Mouse (Mus musculus) hindbrain, embryonic 16.5 days (tissue): ENCODE results near the gene Vrk2. TPM values are rescaled to one million over a fixed set of nuclear protein-coding genes. Genes with fewer than 3 reads are reported as not detected.

Source experiments
- ATAC-seq: fragments of 200-750 bp; cut with Nextera tagmentation; 2 replicates; pipeline ENCODE4 v1.8.0; 2017; ENCODE audit warnings: moderate TSS enrichment, moderate library complexity
- H3K27ac ChIP-seq: fragments of 300-500 bp; sonication (generic); 2 replicates; pipeline ENCODE4 v1.5.1; 2014; ENCODE audit warnings: low read depth, mild to moderate bottlenecking, control low read depth, low read length, moderate library complexity
- H3K27me3 ChIP-seq: fragments of 300-500 bp; sonication (generic); replicated peaks from 2 replicates; pipeline ENCODE4 v1.6.1; 2014; ENCODE audit warnings: low read length; ENCODE audit not compliant: control insufficient read depth, insufficient read depth
- H3K36me3 ChIP-seq: fragments of 300-500 bp; sonication (generic); 2 replicates; pipeline ENCODE4 v1.6.1; 2014; ENCODE audit warnings: mild to moderate bottlenecking, low read length, moderate library complexity, mixed read lengths; ENCODE audit not compliant: control insufficient read depth, insufficient read depth
- H3K4me1 ChIP-seq: fragments of 300-500 bp; sonication (generic); 2 replicates; pipeline ENCODE4 v1.6.1; 2014; ENCODE audit warnings: low read depth, low read length; ENCODE audit not compliant: control insufficient read depth, insufficient read depth
- H3K4me2 ChIP-seq: fragments of 300-500 bp; sonication (generic); 2 replicates; pipeline ENCODE4 v1.6.1; 2014; ENCODE audit warnings: mild to moderate bottlenecking, low read length, control low read depth, moderate library complexity
- H3K4me3 ChIP-seq: fragments of 300-500 bp; sonication (generic); 2 replicates; pipeline ENCODE4 v1.5.1; 2014; ENCODE audit warnings: mild to moderate bottlenecking, low read length, control low read depth, moderate library complexity
- H3K9ac ChIP-seq: fragments of 300-500 bp; sonication (generic); 2 replicates; pipeline ENCODE4 v1.6.1; 2014; ENCODE audit warnings: low read depth, mild to moderate bottlenecking, control low read depth, low read length, moderate library complexity
- H3K9me3 ChIP-seq: fragments of 300-500 bp; sonication (generic); 2 replicates; pipeline ENCODE4 v1.6.1; 2014; ENCODE audit warnings: mild to moderate bottlenecking, low read length, moderate library complexity; ENCODE audit not compliant: control insufficient read depth
- WGBS: fragments of 180-500 bp; shearing (Covaris S2); extraction: QIAGEN DNeasy Blood & Tissue Kit; methylation state at CpG from one replicate; pipeline ENCODE4 v1.1.7; 2014; 5-methylcytosine and 5-hydroxymethylcytosine counted together
- polyA plus RNA-seq: library from polyadenylated mRNA; unstranded; fragments of >200 nt; fragmentation: Nextera tagmentation; extraction: Ambion mirVana; gene quantifications from 2 replicates; pipeline ENCODE4 v1.2.1, GENCODE M21; 2015

Vrk2 gene
- polyA plus RNA-seq, 1 experiment from 2014 or later, result 3.5 TPM

DNA sequence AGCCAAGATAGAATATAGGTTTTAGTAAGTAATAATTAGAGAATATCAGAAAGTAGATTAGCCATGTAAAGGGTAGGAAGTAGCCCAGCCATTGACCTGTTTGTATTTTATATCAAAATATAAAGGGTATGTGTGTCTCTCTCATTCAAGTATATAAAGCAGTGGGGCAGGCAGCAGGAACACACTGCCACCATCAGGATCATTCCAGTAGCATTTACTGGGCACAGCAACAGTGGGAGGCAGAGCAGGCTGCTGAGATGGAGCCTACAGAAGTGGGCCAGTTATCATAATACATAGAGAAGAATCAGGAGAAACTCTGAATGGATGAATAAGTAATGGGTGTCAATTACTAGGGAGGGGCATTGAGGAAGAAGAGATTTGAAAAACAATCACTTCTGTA is 80.1 kb downstream of the Vrk2 start:
- no peaks in the 10 kb centered on the region for H3K4me1 ChIP-seq
- no peak overlapping the region for H3K27ac ChIP-seq
- no peaks in the 10 kb centered on the region for H3K27me3 ChIP-seq
- H3K4me2 ChIP-seq, result no peak overlapping the region
- no peak overlapping the region for H3K9ac ChIP-seq
- no peaks in the 10 kb centered on the region for H3K36me3 ChIP-seq
- no peak for ATAC-seq
- no peak overlapping the region for H3K4me3 ChIP-seq
- H3K9me3 ChIP-seq, result no peaks in the 10 kb centered on the region

DNA sequence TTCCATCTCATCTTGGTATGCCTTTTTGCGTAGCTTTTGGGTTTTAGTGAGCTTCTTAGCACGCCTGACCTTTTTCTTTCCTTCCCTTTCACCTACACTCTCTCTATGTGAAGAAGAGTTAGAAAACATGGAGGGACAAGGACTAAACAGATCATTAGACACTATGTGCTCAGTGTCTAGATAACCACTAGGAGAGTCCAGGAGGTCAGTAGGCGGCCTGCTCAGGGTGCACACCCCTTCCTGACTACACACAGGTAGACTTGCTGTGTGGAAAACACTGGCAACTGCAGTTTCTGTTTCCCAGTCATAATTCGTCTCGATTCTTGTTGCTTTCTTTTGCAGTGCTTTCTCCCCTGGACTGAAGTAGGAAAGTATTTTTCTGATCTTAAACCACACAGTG is 97.8 kb downstream of the Vrk2 start:
- Histone ChIP-seq H3K9me3 (no peaks in the 10 kb centered on the region), H3K4me2 (no peak overlapping the region), H3K4me3 (no peak overlapping the region), H3K36me3 (no peaks in the 10 kb centered on the region), H3K9ac (no peak overlapping the region), H3K27me3 (no peaks in the 10 kb centered on the region), H3K4me1 (no peaks in the 10 kb centered on the region), H3K27ac (no peak overlapping the region)
- WGBS, result 91% methylated on average over 5 of the region's 5 CpGs
- no peak for ATAC-seq

DNA sequence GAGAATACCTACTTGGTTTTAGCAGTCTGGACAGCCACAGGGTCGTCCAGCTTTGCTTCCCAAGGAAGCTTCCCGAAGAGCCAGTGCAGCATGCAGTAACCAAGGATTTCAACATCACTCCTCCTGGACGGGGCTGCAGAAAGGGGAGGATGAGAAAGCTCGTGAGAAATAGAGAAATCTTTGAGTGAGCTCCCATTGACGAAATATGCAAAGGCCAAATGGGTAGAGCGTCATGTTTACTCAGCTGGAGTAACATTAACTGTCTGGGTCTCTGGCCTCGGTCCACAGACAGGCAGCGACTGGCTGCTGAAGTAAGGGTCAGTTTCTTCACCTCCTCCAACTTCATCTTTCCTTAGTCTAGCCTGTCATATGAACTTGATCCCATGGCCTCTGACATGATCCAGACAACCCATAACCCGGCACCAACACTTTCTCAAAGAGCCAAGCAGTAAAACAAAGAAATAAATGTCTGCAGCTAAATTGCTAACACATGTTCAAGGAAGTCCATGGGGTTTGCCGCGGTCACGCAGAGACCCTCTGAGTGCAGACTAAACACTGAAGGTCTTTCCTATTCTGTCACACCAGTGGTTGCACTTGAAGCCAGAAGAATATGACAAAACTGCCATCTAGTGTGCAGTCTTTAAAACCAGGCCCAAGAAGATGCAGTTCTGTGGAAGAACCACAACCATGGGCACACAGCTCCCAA is 103.9 kb downstream of the Vrk2 start:
- Histone ChIP-seq H3K27ac (no peak overlapping the region), H3K4me2 (no peak overlapping the region), H3K4me1 (no peaks in the 10 kb centered on the region; the same call in 1 of the 2 replicates), H3K9ac (no peak overlapping the region), H3K27me3 (no peaks in the 10 kb centered on the region), H3K4me3 (no peak overlapping the region), H3K36me3 (no peaks in the 10 kb centered on the region), H3K9me3 (no peaks in the 10 kb centered on the region)
- WGBS, result 74% methylated on average over 12 of the region's 12 CpGs
- ATAC-seq, result peak; percentile 90

DNA sequence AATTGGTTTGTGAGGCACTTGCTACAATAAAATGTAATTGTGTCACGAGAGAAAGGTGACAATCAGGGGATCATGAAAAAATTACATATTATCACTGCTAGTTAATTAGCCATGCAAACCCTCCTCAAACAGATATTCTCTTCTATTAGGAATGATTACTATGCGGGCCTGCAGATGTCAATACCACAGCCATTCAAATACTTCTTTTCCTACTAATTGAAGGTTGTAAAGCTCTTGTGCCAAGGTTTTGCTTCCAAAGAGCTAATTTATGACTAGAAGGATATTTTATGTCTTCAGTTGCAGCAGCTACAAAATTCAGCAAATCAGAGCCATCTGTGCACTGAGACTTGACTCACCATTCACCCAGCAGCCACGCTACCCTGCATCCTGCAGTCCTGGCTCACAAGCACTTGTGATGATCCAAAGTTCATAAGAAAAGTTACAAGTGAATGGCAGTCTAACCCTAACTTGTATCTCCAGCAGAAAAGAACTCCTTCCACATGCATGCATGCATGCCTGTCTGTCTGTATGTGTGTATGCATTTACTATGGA is 112.0 kb downstream of the Vrk2 start:
- 75% methylated on average over 3 of the region's 3 CpGs for WGBS
- no peak for ATAC-seq
- H3K4me2 ChIP-seq, result no peak overlapping the region
- no peaks in the 10 kb centered on the region for H3K36me3 ChIP-seq
- no peaks in the 10 kb centered on the region for H3K4me1 ChIP-seq
- no peaks in the 10 kb centered on the region for H3K9me3 ChIP-seq
- no peaks in the 10 kb centered on the region for H3K27me3 ChIP-seq
- H3K27ac ChIP-seq, result no peak overlapping the region
- no peak overlapping the region for H3K4me3 ChIP-seq
- no peak overlapping the region for H3K9ac ChIP-seq

DNA sequence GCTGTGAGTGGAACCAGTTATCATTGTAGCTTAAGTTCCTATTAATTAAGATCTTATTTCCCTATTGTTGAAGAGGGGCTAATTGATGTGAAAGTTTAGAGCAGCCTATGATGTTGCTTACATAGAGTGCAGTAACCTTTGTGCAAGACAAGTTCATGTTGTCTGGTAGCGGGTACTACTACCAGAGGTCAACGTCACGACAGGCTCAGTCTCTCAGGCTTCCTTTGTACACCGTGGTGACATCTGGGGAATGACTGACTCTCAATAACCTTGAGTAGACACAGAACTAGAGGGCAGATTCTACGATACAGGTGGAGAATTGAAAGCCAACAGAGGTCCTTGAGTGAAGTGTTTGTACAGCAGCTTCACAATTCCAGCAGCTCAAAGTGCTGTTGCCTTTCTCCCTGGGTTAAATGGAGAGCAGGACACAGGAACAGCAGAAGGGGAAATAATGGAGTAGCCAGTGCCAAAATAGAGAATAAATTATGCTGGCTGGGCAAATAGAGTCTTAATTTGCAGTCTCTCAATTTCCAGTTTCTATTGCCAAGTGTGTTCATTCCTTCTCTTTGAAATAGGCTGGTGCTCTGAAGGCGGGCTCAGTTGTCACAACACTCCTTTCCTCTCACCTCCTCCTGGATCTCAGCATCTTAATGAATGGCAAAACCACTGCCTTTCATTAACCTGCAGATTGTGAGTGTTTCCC is 116.6 kb downstream of the Vrk2 start:
- Histone ChIP-seq H3K4me2 (no peak overlapping the region), H3K27me3 (no peaks in the 10 kb centered on the region), H3K4me1 (no peaks in the 10 kb centered on the region), H3K36me3 (0 out of 2 replicates have a peak, but pooled peaks cover 2% of the 10 kb centered on the region), H3K27ac (no peak overlapping the region), H3K4me3 (no peak overlapping the region), H3K9me3 (no peaks in the 10 kb centered on the region), H3K9ac (no peak overlapping the region)
- 77% methylated on average over 6 of the region's 6 CpGs for WGBS
- no peak for ATAC-seq

DNA sequence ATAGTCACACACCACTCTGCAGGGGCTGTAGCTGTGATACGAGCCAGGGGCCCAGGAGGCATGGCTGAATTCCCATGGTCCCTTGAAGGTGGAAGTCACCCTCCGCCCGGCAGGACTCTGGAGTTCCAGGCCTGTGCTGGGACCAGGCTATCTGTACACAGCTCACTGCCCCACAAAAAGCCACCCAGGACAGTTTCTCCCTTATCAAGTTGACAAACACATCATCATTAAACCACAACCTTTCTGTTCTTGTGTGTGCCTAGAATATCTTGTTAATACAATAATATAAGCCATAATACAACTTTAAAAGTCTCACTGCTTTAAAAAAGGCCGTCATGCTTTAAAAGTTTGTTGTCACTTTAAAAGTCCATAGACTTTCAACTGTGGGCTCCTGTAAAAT is 139.7 kb downstream of the Vrk2 start:
- Histone ChIP-seq H3K9me3 (no peaks in the 10 kb centered on the region), H3K27ac (no peak overlapping the region), H3K27me3 (no peaks in the 10 kb centered on the region), H3K9ac (no peak overlapping the region), H3K4me3 (no peak overlapping the region), H3K4me2 (no peak overlapping the region), H3K4me1 (no peaks in the 10 kb centered on the region), H3K36me3 (no peaks in the 10 kb centered on the region)
- WGBS, result 90% methylated on average over 4 of the region's 4 CpGs
- ATAC-seq, result no peak

DNA sequence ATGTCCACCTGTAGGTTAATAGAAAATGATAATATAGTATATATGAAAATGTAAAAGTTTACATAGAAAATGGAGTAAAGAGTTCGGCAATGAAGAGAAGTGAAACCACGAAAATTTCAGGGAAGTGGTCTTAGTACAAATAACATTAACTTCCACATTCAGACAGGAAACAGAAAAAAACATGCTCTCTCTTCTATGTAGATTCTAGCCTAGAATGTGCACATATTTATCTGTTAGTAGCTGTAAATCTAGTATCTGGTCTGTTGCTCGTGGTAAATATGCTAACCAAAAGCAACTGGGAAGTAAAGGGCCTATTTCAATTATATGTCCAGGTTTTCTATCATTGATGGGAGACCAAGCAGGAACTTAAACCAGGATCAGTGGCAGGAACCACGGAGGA is 141.1 kb downstream of the Vrk2 start:
- H3K4me1 ChIP-seq, result no peaks in the 10 kb centered on the region
- WGBS, result 89% methylated on average over 4 of the region's 4 CpGs
- H3K4me3 ChIP-seq, result no peak overlapping the region
- H3K9ac ChIP-seq, result no peak overlapping the region
- no peaks in the 10 kb centered on the region for H3K27me3 ChIP-seq
- no peak overlapping the region for H3K27ac ChIP-seq
- no peak overlapping the region for H3K4me2 ChIP-seq
- no peak for ATAC-seq
- H3K36me3 ChIP-seq, result no peaks in the 10 kb centered on the region
- no peaks in the 10 kb centered on the region for H3K9me3 ChIP-seq

DNA sequence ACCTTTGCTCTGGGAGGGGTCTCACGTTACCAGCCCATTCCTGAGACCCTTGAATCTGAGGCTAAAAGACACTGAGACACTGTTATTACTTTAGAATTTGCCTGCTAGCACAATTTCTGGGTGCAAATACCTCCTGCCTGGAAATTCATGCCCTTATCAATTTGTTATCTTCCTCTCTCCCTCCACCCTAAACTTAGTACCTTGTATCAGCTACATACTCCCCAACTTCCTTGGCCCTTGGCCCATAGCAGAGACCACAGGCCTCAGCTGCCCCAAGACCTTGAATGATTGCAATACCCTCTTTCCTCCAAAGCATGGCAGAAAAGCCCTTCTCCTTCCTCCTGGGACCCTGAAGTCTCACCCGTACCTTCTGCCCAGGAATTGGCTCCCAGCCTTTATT is 142.6 kb downstream of the Vrk2 start:
- no peak for ATAC-seq
- Histone ChIP-seq H3K4me1 (no peaks in the 10 kb centered on the region), H3K36me3 (no peaks in the 10 kb centered on the region), H3K4me3 (no peak overlapping the region), H3K4me2 (no peak overlapping the region), H3K27me3 (no peaks in the 10 kb centered on the region), H3K27ac (no peak overlapping the region), H3K9ac (no peak overlapping the region), H3K9me3 (no peaks in the 10 kb centered on the region)
- WGBS, result 90% methylated on average over 2 of the region's 2 CpGs

DNA sequence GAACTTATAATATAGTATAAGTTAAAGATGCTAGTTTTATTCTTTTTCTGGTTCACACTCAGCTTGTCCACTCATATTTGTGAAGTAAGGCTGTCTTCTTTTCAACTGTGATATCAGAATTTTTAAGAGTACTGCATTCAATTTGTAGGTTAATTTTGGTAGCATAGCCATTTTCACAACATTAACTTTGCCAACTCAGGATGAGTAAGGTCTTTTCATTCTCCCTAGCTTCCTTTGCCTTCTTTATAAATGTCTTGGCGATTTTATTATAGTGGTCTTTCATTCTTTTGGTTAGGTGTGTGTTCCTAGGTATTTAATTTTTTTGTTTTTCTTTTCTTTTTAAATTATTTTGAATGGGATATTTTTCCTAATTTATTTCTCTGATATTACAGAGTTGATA is 143.2 kb downstream of the Vrk2 start:
- no peak for ATAC-seq
- WGBS, result 100% methylated on average over 1 of the region's 1 CpGs

More for the DNA sequence above, 143.2 kb downstream of the Vrk2 start:
- Histone ChIP-seq H3K36me3 (no peaks in the 10 kb centered on the region), H3K27me3 (no peaks in the 10 kb centered on the region), H3K9ac (no peak overlapping the region), H3K9me3 (no peaks in the 10 kb centered on the region), H3K27ac (no peak overlapping the region), H3K4me1 (no peaks in the 10 kb centered on the region), H3K4me3 (no peak overlapping the region), H3K4me2 (no peak overlapping the region)
